Mouse (Mus musculus) thymus, adult 2 months (tissue): ENCODE results near the gene Scgb1c1. TPM values are rescaled to one million over a fixed set of nuclear protein-coding genes. Genes with fewer than 3 reads are reported as not detected.

Source experiments
- DNase-seq: peaks from one replicate; pipeline ENCODE4 v3.0.0; 2021
- H3K27ac ChIP-seq: fragments of 200-500 bp; 2 replicates; pipeline ENCODE4 v1.5.1; 2012; ENCODE audit warnings: low read length, control low read depth; ENCODE audit not compliant: control insufficient read depth, insufficient read depth
- H3K27me3 ChIP-seq: fragments of 200-500 bp; 2 replicates; pipeline ENCODE4 v1.6.1; 2012; ENCODE audit warnings: mild to moderate bottlenecking, low read length, moderate library complexity, mixed read lengths; ENCODE audit not compliant: control insufficient read depth, insufficient read depth
- H3K36me3 ChIP-seq: fragments of 200-500 bp; 2 replicates; pipeline ENCODE4 v1.6.1; 2012; ENCODE audit warnings: mild to moderate bottlenecking, low read length, moderate library complexity; ENCODE audit not compliant: control insufficient read depth, insufficient read depth
- H3K4me1 ChIP-seq: fragments of 200-500 bp; replicated peaks from 2 replicates; pipeline ENCODE4 v1.6.1; 2012; ENCODE audit warnings: low read length; ENCODE audit not compliant: control insufficient read depth, insufficient read depth
- H3K4me3 ChIP-seq: fragments of 200-500 bp; 2 replicates; pipeline ENCODE4 v1.5.1; 2012; ENCODE audit warnings: mild to moderate bottlenecking, low read length, control low read depth, moderate library complexity; ENCODE audit not compliant: control insufficient read depth, insufficient read depth
- CTCF ChIP-seq: fragments of 200-500 bp; IDR thresholded peaks from 2 replicates; pipeline ENCODE4 v1.5.1; 2012; ENCODE audit warnings: mild to moderate bottlenecking, control low read depth, low read length, moderate library complexity, borderline replicate concordance; ENCODE audit not compliant: control insufficient read depth, poor library complexity, insufficient read depth; ENCODE audit errors: extremely low read depth
- POLR2A ChIP-seq: fragments of 200-500 bp; IDR thresholded peaks from 2 replicates; pipeline ENCODE4 v1.6.1; 2012; ENCODE audit warnings: mild to moderate bottlenecking, low read length, control low read depth, moderate library complexity; ENCODE audit not compliant: control insufficient read depth, poor library complexity, insufficient read depth; ENCODE audit errors: extremely low read depth
- WGBS: fragments of 180-500 bp; shearing (Covaris S2); methylation state at CpG from one replicate; pipeline ENCODE4 v1.1.7; 2018; 5-methylcytosine and 5-hydroxymethylcytosine counted together
- polyA plus RNA-seq: library from polyadenylated mRNA; depleted of rRNA; stranded (reverse); fragments of >200 nt; gene quantifications from 2 replicates; pipeline ENCODE4 v1.2.3, GENCODE M21; 2012

Scgb1c1 gene
- polyA plus RNA-seq, 1 experiment: 3.2 TPM

DNA sequence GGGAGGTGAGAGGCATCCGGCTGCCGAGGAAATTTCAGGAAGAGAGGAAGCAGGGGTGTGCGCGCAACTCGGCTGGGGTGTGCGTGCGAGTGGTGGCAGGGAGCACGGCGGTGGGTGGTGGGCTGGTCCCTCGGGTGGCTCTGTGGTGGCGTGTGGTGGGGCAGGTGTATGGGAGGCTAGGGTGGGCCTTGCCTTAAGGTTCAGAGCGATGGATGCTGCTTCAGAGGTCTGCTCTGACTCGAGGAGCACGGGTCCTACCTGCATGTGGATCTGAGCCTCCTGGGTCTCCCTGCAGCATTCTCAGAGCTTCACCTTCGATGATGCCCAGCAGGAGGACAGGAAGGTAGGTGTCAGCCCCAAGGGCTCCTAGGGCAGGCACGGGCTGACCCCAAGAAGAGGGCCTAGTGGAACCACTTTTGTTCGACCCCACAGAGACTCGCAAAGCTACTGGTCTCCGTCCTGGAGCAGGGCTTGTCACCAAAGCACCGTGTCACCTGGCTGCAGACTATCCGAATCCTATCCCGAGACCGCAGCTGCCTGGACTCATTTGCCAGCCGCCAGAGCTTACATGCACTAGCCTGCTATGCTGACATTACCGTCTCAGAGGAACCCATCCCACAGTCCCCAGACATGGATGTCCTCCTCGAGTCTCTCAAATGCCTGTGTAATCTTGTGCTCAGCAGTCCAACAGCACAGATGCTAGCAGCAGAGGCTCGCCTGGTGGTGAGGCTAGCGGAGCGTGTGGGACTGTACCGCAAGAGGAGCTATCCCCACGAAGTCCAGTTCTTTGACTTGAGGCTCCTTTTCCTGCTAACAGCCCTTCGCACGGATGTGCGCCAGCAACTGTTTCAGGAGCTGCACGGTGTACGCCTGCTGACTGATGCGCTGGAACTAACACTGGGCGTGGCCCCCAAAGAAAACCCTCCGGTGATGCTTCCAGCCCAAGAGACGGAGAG lies 12.5 kb downstream of the Scgb1c1 start, which contains the start of gene Bet1l:
TSS of gene Bet1l (minus strand) at position 28 of the 956 bp plus-strand sequence.
- Histone ChIP-seq H3K27ac (peak within 1 kb of the TSS; percentile 77), H3K27me3 (no peaks in the 10 kb centered on the region), H3K36me3 (peaks cover 32% of the 10 kb centered on the region), H3K4me1 (peaks cover 27% of the 10 kb centered on the region), H3K4me3 (peak within 1 kb of the TSS; percentile 98)
- 13% methylated on average over 40 of the region's 40 CpGs for WGBS
- TF ChIP-seq POLR2A: no peak
- no peak for TF ChIP-seq CTCF
- peak; percentile 10 for DNase-seq

- TF ChIP-seq POLR2A (no peak), CTCF (no peak)
- Histone ChIP-seq H3K4me1 (peaks cover 27% of the 10 kb centered on the region), H3K36me3 (peaks cover 34% of the 10 kb centered on the region), H3K4me3 (no peak overlapping the region), H3K27ac (no peak overlapping the region), H3K27me3 (no peaks in the 10 kb centered on the region)
- no peak for DNase-seq
- 89% methylated on average over 8 of the region's 8 CpGs for WGBS
Measured at GRCm38 (mm10) chr7:140858746-140859145, 13.4 kb downstream of the Scgb1c1 start.

DNA sequence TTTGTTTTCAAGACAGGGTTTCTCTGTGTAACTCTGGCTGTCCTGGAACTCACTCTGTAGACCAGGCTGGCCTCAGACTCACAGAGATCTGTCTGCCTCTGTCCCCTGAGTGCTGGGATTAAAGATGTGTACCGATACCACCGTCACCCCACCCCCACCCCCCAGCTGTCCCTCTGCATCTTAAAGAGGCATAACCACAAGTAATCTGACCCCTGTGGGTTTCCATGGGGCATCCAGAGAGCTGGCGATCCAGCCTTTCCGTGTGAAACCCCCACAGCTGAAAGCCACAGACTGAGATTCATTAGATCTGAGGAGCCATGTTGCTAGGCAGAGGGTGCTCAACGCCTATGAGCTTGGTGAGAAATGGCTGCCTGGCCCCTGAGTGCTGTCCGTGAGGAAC lies 14.7 kb downstream of the Scgb1c1 start:
- no peak for TF ChIP-seq POLR2A
- DNase-seq: no peak
- WGBS: 85% methylated on average over 6 of the region's 6 CpGs
- peaks cover 25% of the 10 kb centered on the region for H3K4me1 ChIP-seq
- no peak overlapping the region for H3K27ac ChIP-seq
- no peaks in the 10 kb centered on the region for H3K27me3 ChIP-seq
- H3K36me3 ChIP-seq: peaks cover 39% of the 10 kb centered on the region
- H3K4me3 ChIP-seq: no peak overlapping the region

GRCm38 (mm10) chr7:140860728-140861127 lies 15.4 kb downstream of the Scgb1c1 start:
- Histone ChIP-seq H3K36me3 (peaks cover 39% of the 10 kb centered on the region), H3K27ac (no peak overlapping the region), H3K4me1 (peaks cover 19% of the 10 kb centered on the region), H3K4me3 (no peak overlapping the region), H3K27me3 (no peaks in the 10 kb centered on the region)
- TF ChIP-seq CTCF: no peak
- no peak for TF ChIP-seq POLR2A
- DNase-seq: no peak
- WGBS: 98% methylated on average over 5 of the region's 5 CpGs

DNA sequence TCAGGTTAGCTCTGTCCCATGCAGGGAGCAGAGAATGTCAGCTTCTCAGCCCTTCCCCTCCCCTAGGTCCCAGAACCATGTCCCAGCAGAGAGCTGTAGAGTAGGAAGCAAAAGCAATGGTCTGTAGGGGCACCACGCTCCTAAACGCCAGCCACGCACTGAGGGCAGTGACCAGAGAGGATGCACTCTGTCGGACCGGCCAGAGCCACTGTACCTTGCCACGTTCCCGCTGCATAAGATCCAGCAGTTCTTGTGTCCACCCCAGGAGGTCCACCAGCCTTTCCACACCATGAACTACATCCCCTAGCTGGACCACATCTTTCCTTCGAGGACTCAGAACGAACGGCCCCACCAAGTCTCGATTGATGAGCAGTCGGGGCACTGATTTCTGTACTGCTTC lies 19.4 kb downstream of the Scgb1c1 start:
- no peak for DNase-seq

GRCm38 (mm10) chr7:140874224-140874623 lies 28.9 kb downstream of the Scgb1c1 start:
- Histone ChIP-seq H3K27me3 (no peaks in the 10 kb centered on the region), H3K27ac (no peak overlapping the region), H3K36me3 (no peaks in the 10 kb centered on the region), H3K4me3 (no peak overlapping the region), H3K4me1 (peaks cover 7% of the 10 kb centered on the region)
- TF ChIP-seq CTCF (no peak), POLR2A (no peak)
- WGBS: 6% methylated on average over 4 of the region's 4 CpGs
- DNase-seq: no peak

More for the DNA sequence above, 19.4 kb downstream of the Scgb1c1 start:
- TF ChIP-seq POLR2A (no peak), CTCF (no peak)
- no peaks in the 10 kb centered on the region for H3K27me3 ChIP-seq
- H3K36me3 ChIP-seq: peaks cover 39% of the 10 kb centered on the region
- no peaks in the 10 kb centered on the region for H3K4me1 ChIP-seq
- no peak overlapping the region for H3K4me3 ChIP-seq
- WGBS: 96% methylated on average over 12 of the region's 12 CpGs
- no peak overlapping the region for H3K27ac ChIP-seq

DNA sequence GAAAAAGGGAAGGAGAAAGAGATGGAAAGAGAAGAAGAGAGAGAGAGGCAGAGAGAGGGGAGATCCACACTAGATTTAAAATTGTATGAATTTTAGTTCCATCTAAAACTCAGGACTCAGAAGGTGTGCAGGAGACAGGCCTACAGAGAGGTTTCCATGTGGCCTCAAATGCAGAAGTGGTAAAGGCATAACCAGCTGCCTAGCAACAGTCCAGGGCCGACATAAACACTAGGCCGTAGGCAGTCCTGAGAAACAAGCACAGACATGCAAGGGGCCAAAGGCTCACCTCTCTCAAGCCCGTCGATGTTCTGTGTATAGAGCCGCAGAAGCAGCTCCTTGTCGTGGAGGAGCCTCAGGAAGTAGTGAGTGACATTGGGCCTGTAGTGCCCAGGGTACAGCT lies 32.0 kb downstream of the Scgb1c1 start:
- no peak for DNase-seq
- Histone ChIP-seq H3K36me3 (no peaks in the 10 kb centered on the region), H3K27me3 (no peaks in the 10 kb centered on the region), H3K4me3 (no peak overlapping the region), H3K27ac (no peak overlapping the region), H3K4me1 (peaks cover 13% of the 10 kb centered on the region)
- 55% methylated on average over 6 of the region's 6 CpGs for WGBS
- TF ChIP-seq POLR2A (no peak), CTCF (no peak)
